Mouse (Mus musculus): ENCODE measurements around the gene Sh3d21.
A peak's percentile ranks its signal among the peaks of the same experiment; 100 is the strongest.

The Sh3d21 gene

DNA sequence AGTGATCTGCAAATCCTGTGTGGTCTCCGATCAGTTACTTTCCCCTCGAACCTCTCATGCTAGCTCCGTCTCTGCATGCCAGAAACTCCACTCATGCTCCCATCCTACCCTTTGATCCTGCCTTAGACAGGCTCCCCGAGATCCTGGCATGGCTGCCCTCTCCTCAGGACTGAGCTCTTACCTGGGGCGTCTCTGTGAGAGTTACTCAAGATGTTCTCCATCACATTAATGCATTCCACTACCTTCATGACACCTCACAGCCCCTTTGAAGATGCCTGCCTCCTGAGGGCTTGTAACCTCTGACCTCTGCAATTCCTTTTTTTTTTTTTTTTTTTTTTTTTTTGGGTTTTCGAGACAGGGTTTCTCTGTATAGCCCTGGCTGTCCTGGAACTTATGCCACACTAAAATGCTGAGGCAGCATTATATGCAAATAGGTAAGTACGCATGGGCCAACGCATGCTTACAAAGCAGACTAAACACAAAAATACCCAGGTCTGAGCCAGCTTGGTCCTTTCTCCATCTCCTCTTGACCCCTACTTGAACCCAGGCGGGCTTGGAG is 16.2 kb downstream of the Sh3d21 start:
- no peak for DNase-seq (ENCODE audit: low read depth, low spot score)

DNA sequence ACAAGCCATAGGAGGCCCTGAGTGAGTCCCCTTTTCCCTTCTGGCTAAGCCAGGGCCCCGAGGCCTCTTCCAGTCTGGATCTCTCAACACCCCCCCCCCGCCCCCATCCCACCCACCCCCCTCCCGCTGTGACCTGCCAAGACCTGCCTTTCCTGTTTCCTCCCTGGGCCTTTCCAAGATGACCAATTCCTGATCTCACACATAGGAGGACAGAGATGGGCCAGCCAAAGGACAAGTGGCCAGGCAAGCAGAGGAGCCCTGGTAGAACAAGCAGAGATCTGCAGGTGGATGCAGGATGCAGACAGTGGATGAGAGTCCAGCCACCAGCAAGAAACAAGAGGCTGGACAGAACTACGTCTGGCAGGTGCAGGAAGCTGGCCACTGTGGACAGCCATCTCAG is 17.9 kb downstream of the Sh3d21 start:
- DNase-seq (ENCODE audit: low read depth, low spot score), result no peak

DNA sequence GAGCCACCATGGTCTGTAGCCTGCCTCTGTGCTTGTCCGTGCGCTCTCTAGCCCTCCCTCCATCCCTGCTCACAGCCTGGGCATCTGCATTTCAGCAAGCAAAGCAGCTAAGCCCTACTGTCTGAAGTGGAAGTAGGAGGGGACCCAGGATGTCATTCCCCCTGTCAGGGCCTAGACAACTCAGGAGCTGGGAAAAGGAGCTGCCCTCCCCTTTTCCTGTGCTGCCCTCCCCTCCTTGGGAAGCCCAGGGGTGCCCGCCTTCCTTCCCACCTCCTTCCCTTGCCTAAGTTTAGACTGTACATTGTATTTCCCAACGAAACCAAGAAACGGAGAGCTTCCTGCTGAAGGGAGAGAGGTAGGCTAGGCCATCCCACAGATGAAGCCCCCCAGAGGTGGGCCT is 22.3 kb downstream of the Sh3d21 start:
- DNase-seq (ENCODE audit: low read depth, low spot score), result no peak

DNA sequence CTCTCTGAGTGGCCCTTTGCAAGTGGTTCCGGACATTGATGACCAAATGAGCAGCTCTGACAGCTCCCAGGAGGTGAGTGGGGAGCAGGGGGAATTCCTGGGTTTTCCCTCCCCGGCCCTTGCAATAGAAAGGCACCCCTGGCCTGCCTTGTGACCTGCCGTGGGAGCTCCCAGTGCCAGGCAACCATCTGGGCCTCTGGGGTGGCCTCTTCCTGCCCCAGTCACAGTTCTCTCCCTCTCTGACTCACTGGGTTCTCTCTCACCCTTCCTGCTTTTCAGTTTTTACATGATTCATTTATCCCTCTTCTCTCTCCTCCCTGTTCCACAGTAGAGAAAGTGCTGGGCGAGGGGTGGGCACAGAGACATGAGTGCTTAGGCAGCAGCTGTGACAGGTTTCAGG is 25.5 kb downstream of the Sh3d21 start:
- DNase-seq (ENCODE audit: low read depth, low spot score), result no peak

DNA sequence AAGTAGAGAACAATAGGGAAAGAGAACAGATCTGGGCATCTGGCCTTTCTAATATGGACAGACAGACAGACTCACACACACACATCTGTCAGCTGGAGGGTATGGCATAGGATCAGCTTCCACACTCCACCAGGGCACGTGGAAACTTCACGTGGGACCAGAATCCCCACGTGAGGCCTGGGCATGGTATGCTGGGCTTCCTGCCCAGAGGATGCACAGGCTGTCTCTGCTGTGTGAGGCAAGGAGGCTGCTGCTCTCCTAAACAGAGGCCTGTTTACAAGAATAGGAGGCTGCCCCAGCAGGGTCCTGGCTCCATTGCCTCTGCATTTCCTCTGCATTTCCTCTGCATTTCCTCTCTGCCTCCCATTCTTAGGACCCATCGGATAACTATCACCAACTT is 28.7 kb downstream of the Sh3d21 start:
- no peak for DNase-seq (ENCODE audit: low read depth, low spot score)

DNA sequence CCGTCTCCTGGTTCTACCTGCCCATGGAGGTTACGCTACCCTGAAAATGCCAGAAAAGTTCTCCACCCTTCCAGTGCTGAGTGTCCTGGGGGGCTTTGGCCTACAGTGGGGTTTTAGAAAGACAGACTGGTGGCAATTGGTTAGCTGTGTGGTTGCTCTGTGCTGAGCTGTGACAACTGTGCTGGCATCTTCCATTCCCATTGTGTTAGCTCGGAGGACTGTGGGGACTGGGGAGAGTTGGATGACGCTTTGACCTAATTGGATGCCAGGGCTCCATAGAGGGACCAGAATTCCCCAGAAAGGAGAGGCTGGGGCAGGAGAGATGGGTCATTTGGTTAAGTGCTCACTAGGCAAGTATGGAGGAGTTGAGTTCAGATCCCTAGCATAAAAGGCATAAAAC is 29.1 kb downstream of the Sh3d21 start:
- no peak for DNase-seq (ENCODE audit: low read depth, low spot score)

DNA sequence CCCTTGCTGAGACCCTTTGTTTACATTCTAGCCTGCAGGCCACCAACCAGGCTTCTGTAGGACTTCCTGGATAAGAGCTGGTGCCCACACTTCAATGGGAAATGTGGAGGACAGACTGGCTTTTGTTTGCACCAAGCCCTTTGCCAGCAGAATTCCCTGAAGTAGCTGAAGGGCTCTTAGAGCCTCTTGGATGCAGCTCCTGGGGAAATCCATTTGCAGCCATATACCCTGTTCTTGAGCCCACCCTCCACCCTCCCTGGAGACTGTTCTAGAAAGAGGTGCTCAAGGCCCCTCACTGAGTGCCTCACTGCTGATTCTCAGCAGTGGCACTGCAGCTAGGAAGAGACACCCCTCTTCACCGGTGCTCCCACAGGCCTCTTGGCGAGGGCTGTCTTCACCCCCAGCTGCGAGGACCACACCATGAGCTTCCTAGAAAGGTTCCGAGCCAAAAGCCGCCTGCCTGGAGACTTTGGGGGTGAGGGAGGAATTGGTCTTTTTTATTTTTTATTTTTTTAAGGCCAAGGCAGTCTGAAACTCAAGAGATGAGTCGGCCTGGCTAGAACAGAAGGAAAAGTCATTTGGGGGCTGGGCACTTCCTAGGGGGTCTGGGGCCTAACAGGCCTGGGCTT is 30.5 kb downstream of the Sh3d21 start:
- no peak for DNase-seq (ENCODE audit: low read depth, low spot score)

DNA sequence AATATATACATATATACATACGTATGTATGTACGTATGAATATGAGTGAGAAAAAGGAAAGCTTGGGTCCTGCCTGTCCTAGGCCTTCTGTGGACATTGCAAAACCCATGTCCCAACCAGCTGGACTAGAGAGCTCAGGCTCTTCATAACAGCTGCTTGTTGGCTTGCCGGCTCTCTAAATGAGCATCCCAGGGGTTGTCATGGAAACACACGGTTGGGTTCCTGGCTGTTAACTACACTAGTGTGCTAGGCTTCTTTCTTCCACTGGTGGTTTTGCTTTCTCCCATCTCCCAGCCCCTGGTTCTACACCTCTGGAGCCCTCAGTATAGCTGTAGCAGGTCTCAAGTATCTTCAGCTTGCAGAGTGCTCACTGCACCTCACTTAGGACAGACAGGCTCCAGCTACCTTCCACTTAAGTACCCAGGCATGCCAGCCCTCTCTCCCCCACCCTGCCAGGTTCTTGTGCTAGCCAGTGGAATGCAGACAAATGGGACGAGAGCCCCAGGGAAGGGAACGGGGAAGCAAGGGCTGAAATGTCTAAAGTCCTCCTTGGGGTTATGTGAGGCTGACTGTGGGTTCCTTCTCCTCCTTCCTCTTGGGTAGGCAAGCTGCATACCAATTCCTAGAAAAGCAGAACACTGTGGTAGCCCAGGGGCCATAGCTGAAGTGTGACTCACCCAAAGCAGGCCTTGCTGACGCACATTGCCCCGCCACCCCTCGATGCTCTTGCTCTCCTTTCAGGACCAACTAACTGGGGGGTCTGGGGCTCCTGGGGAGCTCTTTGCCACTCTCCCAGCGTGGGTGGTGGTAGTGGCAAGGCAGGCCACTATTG is 31.8 kb downstream of the Sh3d21 start:
- no peak for DNase-seq (ENCODE audit: low read depth, low spot score)

DNA sequence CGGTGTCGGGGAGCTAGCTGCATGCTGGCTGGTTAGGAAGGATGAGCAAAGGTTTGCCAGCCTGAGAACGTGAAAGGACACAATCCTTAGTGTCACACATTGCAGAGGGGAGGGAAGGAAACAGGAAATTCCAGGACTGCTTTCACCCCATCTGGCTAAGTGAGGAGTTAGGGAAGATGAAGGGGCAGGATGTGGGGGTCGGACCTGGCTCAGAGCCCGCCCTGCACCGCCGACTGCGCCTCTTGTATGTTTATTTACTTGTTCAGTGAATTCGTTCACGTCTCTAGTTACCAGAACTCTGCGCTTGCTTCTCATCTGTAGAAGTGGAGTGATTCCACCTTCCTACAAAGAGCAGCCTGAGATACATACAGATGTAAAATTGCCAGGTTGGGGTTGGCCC is 32.8 kb downstream of the Sh3d21 start:
- no peak for DNase-seq (ENCODE audit: low read depth, low spot score)

DNA sequence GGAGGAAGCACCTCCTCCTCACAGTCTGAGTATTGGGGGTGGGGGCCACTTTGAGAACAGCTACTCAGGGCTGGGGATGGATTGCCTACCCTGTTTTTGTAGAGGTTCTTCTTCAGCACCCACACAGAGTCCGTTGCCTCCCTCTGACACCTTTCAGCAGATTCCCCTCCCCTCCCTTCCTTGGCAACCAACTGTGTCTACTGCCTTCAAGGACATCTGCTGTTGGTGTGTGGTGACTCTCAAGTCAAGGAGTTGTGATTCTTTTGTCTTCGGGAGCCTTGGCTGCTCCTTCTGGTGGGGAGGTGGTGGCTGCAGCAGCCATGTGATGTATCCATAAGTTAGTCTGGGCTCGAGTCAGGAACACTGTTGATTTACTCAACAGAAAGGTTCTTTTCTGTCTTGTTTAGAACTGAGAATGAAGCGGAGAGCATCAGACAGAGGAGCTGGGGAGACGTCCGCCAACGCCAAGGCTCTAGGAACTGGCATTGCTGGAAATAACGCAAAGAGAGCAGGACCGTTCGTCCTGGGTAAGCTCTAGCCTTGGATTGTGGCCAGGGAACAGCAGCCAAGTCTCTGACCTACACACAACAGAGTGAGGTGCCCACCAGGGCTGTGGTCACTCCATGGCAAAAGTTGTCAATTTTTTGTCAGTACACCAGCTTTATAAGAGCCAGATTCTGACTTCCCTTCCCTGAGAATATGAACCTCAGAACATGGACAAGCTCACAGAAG is 39.8 kb downstream of the Sh3d21 start:
- peak; percentile 72 for DNase-seq (ENCODE audit: low read depth, low spot score)

DNA sequence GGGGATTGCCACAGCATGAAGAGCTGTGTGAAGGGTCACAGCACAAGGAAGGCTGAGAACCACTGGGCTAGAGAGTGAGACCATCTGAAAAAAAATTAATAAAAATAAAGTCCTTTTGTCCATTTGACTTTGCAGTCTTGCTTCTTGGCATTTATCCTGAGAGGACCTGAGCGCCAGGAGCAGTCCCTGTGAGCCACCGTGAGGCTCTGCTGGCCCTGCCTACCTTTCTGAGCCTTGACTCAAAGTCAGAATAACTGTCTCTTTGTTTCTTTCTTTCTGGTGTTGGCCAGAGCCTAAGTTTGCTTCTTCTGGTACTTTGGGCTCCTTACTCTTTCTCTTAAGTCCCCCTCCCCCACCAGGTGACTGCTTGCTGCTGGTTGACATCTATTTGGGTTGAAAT is 42.8 kb downstream of the Sh3d21 start:
- no peak for DNase-seq (ENCODE audit: low read depth, low spot score)

DNA sequence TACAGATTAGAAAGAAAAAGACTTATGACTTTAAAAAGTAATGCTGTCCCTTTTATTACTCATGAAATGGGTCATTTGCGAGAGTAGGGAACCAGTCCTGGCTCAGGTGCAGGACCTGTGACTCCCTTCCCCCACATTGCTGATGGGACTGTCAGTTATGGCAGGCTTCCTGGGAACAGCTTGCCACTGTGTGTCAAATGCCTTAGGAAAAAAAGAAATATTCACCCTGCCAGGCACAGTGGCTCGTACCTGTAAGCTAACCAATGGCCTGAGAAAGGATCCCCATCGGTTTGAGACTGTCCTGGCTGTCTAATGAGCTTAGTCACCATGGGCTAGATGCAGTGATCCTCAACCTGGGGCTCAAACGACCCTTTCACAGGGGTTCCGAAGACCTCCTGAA is 43.2 kb downstream of the Sh3d21 start:
- no peak for DNase-seq (ENCODE audit: low read depth, low spot score)

DNA sequence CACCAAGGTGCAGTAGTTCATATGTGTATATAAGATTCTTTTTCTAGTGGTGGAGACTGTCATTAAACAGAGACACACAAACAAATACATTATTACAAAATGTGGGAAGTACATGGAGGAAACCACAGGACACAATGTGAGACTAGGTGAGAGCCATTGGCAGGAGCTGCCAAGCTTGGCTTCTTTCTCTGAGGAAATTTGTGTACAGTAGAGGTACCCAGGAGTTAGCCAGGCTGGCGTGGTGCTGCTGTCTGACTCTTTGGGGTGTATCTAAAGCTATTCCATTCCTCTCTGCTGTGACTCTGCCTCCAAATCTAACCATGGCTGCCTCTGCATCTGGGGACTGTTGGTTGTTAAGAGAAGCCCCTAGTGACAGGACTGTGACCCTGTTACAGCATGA is 44.2 kb downstream of the Sh3d21 start:
- no peak for DNase-seq (ENCODE audit: low read depth, low spot score)

DNA sequence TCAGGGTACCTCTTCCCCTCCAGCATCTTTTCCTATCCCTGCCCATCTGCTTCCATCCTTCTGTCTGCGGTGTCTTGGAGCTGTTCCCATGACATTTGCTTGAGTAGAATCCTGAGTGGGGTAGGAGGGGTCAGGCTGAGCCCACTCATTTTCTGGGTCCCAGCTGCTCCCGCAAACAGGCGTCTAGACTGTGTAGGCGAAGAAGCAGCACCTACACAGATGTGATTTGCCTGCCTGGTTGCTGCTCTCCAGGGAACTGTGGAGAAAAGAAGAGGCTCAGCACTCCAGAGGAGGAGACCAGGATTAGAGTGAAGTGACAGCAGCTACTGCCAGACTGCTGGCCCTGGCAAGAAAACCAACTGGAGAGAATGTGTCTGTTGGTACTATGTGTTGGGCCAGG is 44.6 kb downstream of the Sh3d21 start:
- DNase-seq (ENCODE audit: low read depth, low spot score), result peak; percentile 91

DNA sequence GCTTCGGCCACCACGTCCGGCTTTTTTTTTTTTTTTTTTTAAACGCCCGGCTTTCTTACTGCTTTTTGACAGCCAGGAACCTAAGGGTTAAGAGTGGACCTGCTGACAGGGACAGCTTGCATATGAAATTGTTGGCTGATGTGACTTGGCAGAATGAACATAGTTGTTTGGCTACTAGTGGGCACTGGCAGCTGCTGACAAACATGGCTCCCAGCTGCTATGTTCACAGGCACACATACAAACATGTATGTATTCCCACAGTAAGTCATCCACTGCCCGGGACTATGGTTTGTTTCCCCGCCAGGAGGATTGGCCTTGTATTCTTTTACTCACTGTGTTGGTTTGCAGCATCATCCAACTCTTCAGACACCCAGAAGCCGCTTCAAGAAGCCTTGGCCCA is 46.2 kb downstream of the Sh3d21 start:
- DNase-seq (ENCODE audit: low read depth, low spot score), result no peak

DNA sequence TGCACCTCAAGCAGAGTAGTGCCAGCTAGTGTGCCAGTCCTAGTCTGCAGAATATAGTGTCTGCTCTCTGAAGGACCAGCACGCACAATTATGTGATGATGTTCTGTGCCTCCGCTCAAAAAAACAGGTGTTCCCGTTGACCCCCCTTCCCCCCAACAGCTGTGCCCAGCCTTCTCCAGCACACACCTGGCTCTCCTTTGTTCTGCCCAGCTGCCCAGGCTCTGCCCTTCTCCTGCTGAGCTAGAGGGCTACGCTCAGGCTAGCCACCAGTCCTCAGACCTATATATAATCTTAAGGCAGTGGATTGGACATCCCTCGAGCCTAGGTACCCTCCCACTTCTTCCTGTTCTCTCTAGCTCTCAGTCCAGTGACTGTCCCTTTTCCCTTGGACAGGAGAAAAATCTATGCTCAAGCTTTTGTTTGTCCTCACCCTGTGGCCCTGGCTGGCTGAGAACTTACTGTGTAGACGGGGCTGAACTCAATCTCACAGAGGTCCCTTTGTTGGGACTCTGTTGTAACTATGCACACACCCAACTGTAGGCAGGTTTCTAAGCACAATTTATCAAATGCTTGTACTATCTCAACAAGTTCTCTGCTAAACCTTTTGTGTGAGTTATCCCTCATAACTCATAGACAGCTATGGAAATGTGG is 47.3 kb downstream of the Sh3d21 start:
- no peak for DNase-seq (ENCODE audit: low read depth, low spot score)

DNA sequence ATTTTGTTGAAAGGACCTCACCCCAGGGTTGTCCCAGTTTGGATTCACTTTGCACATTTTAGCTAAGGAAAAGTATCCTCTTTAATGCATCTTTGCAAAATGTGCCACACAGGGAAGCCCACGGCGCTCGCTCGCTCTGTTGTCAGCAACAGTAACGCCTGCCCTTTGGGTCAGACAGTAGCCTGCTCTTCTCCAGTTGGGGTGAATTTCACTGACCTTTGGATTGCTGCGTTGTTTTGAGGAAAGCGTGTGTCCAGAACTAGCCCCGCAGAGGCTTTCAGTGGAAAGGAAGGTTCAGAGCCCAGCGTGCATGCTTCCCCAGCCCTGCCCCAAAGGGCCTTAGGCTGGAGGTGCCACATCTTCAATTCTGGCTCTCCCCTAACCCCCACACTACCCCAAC is 47.9 kb downstream of the Sh3d21 start:
- DNase-seq (ENCODE audit: low read depth, low spot score), result no peak

DNA sequence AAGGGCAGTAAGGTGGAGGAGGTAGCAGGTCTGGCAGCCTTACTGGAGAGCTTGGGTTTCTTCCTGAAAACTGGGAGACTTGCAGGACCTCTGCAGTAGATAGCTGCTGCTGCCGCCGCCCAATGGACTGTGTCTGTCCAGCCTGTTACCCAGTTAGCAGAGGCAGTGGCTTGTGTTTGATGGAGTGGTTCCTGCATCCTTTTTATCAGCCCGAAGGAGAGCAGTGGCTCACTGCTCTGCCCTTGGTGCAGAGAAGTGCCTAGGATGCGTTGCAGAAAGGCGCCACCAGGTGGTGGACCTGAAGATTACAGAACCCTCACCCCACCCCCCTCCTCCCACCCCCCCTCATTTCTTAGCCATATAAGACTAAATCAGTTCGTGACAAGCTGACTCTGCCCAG is 49.3 kb downstream of the Sh3d21 start:
- no peak for DNase-seq (ENCODE audit: low read depth, low spot score)

DNA sequence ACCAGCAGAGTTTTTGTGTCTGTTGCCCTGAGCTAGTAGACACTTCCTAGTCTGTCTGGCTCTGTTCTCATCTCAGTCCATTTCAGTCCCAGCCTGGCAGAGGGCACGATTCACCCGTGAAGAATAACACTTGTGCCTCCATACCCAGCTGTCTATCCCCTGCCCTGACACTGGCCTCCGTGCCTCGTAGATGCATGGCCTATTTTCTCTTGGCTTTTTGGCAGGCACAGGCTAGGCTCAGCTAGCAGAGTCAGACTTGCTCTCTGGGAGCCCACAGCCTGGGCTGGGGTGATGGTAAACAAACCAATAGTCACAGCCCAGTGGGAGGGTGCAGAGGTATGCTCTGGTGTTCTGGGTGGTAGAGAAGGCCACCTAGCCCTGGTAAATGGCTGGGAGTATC is 50.0 kb downstream of the Sh3d21 start:
- DNase-seq (ENCODE audit: low read depth, low spot score), result no peak

DNA sequence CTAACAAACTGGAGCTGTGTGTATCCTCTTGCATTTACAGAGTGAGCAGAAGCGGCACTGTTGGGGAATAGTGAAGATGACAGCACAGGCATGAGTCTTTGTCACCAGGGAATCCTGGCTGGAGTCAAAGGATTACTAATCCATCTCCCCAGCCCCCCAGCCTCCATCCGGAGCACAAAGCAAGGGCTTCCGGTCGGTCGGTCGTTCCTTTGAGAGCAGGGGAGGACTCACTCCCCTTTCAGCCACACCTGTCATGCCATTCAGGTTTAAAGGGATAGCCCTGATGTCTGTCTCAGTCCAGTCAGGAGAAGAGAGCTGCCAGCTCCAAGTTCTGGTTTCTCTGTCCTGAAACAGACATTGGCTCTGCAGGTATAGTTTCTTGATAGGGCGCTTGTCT is 52.1 kb downstream of the Sh3d21 start:
- no peak for DNase-seq (ENCODE audit: low read depth, low spot score)

DNA sequence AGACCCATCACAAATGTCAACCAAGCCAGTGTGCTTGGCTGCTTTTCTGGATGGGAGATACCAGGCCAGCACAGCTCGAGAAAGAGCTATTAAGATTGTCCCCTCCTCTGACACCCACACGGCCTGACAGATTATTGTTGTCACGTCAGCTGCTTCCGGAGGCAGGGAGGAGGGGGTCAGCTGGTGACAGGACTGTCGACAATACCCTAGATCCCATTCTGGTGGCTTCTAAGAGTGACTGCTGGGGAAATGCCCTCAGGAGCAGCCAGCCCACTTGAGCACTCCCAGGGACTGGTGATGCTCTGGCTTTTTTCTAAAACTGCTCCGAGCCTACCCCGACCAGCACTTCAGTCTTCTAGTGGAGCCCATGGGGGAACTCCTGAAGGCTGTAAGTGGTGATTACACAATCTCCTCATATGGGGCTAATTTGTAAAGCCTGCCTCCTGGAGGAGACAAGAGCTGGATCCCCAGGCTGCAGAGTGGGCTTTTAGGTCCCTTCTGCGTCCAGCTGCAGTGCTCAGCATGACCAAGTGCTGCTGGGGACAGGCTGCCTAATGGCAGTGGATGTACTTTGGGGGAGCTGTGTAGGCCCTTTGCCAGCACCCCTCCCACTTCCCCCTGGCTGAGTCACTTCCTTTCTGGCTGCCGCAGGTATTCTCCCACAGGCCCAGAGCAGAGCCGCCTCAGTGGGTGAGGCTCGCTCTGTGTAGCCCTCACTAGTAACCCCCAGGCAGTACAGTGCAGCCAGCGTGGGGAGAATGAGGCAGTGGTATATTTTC is 52.7 kb downstream of the Sh3d21 start:
- peak; percentile 75 for DNase-seq (ENCODE audit: low read depth, low spot score)
